Mouse (Mus musculus): ENCODE results near the gene Gpr84.

The Gpr84 gene

GRCm38 (mm10) chr15:103336996-103337667 is 26.7 kb upstream of the Gpr84 start:
- DNase-seq (ENCODE audit: low read depth, low spot score): no peak

- no peak for DNase-seq (ENCODE audit: low read depth, low spot score)
Observed at GRCm38 (mm10) chr15:103335488-103336235, 25.2 kb upstream of the Gpr84 start.

- DNase-seq (ENCODE audit: low read depth, low spot score): no peak
Observed at GRCm38 (mm10) chr15:103335040-103335439, 24.6 kb upstream of the Gpr84 start.

GRCm38 (mm10) chr15:103334194-103334593 is 23.8 kb upstream of the Gpr84 start:
- DNase-seq (ENCODE audit: low read depth, low spot score): no peak

- DNase-seq (ENCODE audit: low read depth, low spot score): no peak
Observed at GRCm38 (mm10) chr15:103333738-103334137, 23.3 kb upstream of the Gpr84 start.

- DNase-seq (ENCODE audit: low read depth, low spot score): no peak
Observed at GRCm38 (mm10) chr15:103333081-103333615, 22.7 kb upstream of the Gpr84 start.

GRCm38 (mm10) chr15:103323455-103324247 is 13.2 kb upstream of the Gpr84 start:
- peak; percentile 77 for DNase-seq (ENCODE audit: low read depth, low spot score)

GRCm38 (mm10) chr15:103323070-103323454 is 12.7 kb upstream of the Gpr84 start:
- DNase-seq (ENCODE audit: low read depth, low spot score): no peak

- no peak for DNase-seq (ENCODE audit: low read depth, low spot score)
Observed at GRCm38 (mm10) chr15:103322396-103322795, 12.0 kb upstream of the Gpr84 start.

GRCm38 (mm10) chr15:103321076-103321475 is 10.7 kb upstream of the Gpr84 start:
- no peak for DNase-seq (ENCODE audit: low read depth, low spot score)

- no peak for DNase-seq (ENCODE audit: low read depth, low spot score)
Observed at GRCm38 (mm10) chr15:103318201-103318816, 7.9 kb upstream of the Gpr84 start.

- DNase-seq (ENCODE audit: low read depth, low spot score): no peak
Observed at GRCm38 (mm10) chr15:103317731-103318130, 7.3 kb upstream of the Gpr84 start.

- DNase-seq (ENCODE audit: low read depth, low spot score): no peak
Observed at GRCm38 (mm10) chr15:103317120-103317519, 6.7 kb upstream of the Gpr84 start.

- DNase-seq (ENCODE audit: low read depth, low spot score): no peak
Observed at GRCm38 (mm10) chr15:103315979-103316776, 5.8 kb upstream of the Gpr84 start.

- no peak for DNase-seq (ENCODE audit: low read depth, low spot score)
Observed at GRCm38 (mm10) chr15:103315011-103315502, 4.6 kb upstream of the Gpr84 start.

GRCm38 (mm10) chr15:103314181-103314580 is 3.8 kb upstream of the Gpr84 start:
- no peak for DNase-seq (ENCODE audit: low read depth, low spot score)

GRCm38 (mm10) chr15:103313495-103314095 is 3.2 kb upstream of the Gpr84 start:
- peak; percentile 60 for DNase-seq (ENCODE audit: low read depth, low spot score)

GRCm38 (mm10) chr15:103308876-103309580 is 1.4 kb downstream of the Gpr84 start:
- no peak for DNase-seq (ENCODE audit: low read depth, low spot score)

- DNase-seq (ENCODE audit: low read depth, low spot score): no peak
Observed at GRCm38 (mm10) chr15:103308056-103308875, 2.1 kb downstream of the Gpr84 start.

All from CD4-positive helper T cell, adult 2 months (primary cell).